Mouse (Mus musculus) lung, embryonic 14.5 days (tissue): ENCODE measurements at regions not wholly inside any gene's neighbourhood (a gene's known extent, or its start where the extent isn't known, plus 50 kb on each side); places are given as distances from the start of the nearest gene placed in this dataset.

Experiments used
- ATAC-seq: fragments of 200-750 bp; cut with Nextera tagmentation; 2 replicates; pipeline ENCODE4 v1.8.0; 2017; ENCODE audit warnings: mild to moderate bottlenecking, moderate TSS enrichment, moderate library complexity; ENCODE audit not compliant: insufficient read depth
- DNase-seq: peaks from one replicate; pipeline ENCODE4 v3.0.0-alpha.2; 2015
- H3K27ac ChIP-seq: fragments of 300-500 bp; sonication (generic); 2 replicates; pipeline ENCODE4 v1.5.1; 2014; ENCODE audit warnings: low read depth, mild to moderate bottlenecking, moderate library complexity
- H3K27me3 ChIP-seq: fragments of 300-500 bp; sonication (generic); 2 replicates; pipeline ENCODE4 v1.6.1; 2014; ENCODE audit warnings: low read length, control low read depth; ENCODE audit not compliant: insufficient read depth
- H3K36me3 ChIP-seq: fragments of 300-500 bp; sonication (generic); 2 replicates; pipeline ENCODE4 v1.6.1; 2014; ENCODE audit warnings: control low read depth; ENCODE audit not compliant: insufficient read depth
- H3K4me1 ChIP-seq: fragments of 300-500 bp; sonication (generic); 2 replicates; pipeline ENCODE4 v1.6.1; 2014; ENCODE audit warnings: antibody characterized with exemption, control low read depth; ENCODE audit not compliant: insufficient read depth
- H3K4me2 ChIP-seq: fragments of 300-500 bp; sonication (generic); 2 replicates; pipeline ENCODE4 v1.6.1; 2014; ENCODE audit warnings: mild to moderate bottlenecking
- H3K4me3 ChIP-seq: fragments of 300-500 bp; sonication (generic); 2 replicates; pipeline ENCODE4 v1.5.1; 2014; ENCODE audit warnings: low read depth, low read length
- H3K9ac ChIP-seq: fragments of 300-500 bp; sonication (generic); 2 replicates; pipeline ENCODE4 v1.6.1; 2014
- H3K9me3 ChIP-seq: fragments of 300-500 bp; sonication (generic); 2 replicates; pipeline ENCODE4 v1.6.1; 2016; ENCODE audit warnings: low read depth, low read length, control low read depth
- CTCF ChIP-seq: IDR thresholded peaks from 2 replicates; pipeline ENCODE4 v1.5.1; 2016; ENCODE audit warnings: antibody characterized with exemption, low read depth
- WGBS: fragments of 180-500 bp; shearing (Covaris S2); extraction: QIAGEN DNeasy Blood & Tissue Kit; methylation state at CpG from one replicate; pipeline ENCODE4 v1.1.7; 2014; 5-methylcytosine and 5-hydroxymethylcytosine counted together

- Histone ChIP-seq H3K4me3 (no peak overlapping the region), H3K27ac (peak overlapping the region; percentile 86), H3K4me2 (no peak overlapping the region), H3K9ac (no peak overlapping the region), H3K36me3 (no peaks in the 10 kb centered on the region), H3K4me1 (peaks cover 15% of the 10 kb centered on the region), H3K27me3 (no peaks in the 10 kb centered on the region), H3K9me3 (no peaks in the 10 kb centered on the region; the same call in 1 of the 2 replicates)
- 59% methylated on average over 6 of the region's 6 CpGs for WGBS
- TF ChIP-seq CTCF: no peak
- no peak; the same call in none of the 2 replicates for ATAC-seq
- no peak for DNase-seq
These were observed 50.8 kb upstream of the Zfr start for GRCm38 (mm10) chr15:12066857-12067211.

- H3K27ac ChIP-seq: peak overlapping the region; percentile 86
- 47% methylated on average over 14 of the region's 14 CpGs for WGBS
- H3K27me3 ChIP-seq: no peaks in the 10 kb centered on the region
- no peaks in the 10 kb centered on the region for H3K36me3 ChIP-seq
- DNase-seq: peak; percentile 80
- no peak overlapping the region for H3K4me3 ChIP-seq
- H3K4me2 ChIP-seq: no peak overlapping the region
- no peaks in the 10 kb centered on the region; the same call in 1 of the 2 replicates for H3K9me3 ChIP-seq
- ATAC-seq: peak; percentile 48; the same call in 1 of the 2 replicates
- H3K9ac ChIP-seq: no peak overlapping the region
- TF ChIP-seq CTCF: no peak
- peaks cover 15% of the 10 kb centered on the region for H3K4me1 ChIP-seq
These were observed 51.3 kb upstream of the Zfr start for GRCm38 (mm10) chr15:12066176-12066856.

GRCm38 (mm10) chr15:12054870-12055269, 58.1 kb upstream of the Sub1 start:
- Histone ChIP-seq H3K4me1 (no peaks in the 10 kb centered on the region), H3K4me2 (no peak overlapping the region), H3K27me3 (no peaks in the 10 kb centered on the region), H3K4me3 (no peak overlapping the region), H3K27ac (no peak overlapping the region), H3K36me3 (no peaks in the 10 kb centered on the region), H3K9ac (no peak overlapping the region), H3K9me3 (no peaks in the 10 kb centered on the region)
- 46% methylated on average over 3 of the region's 3 CpGs for WGBS
- DNase-seq (peak; percentile 73), ATAC-seq (no peak)
- TF ChIP-seq CTCF: no peak

- DNase-seq: no peak
- H3K9me3 ChIP-seq: no peaks in the 10 kb centered on the region
- H3K27me3 ChIP-seq: no peaks in the 10 kb centered on the region
- H3K4me1 ChIP-seq: no peaks in the 10 kb centered on the region
- no peak overlapping the region for H3K4me3 ChIP-seq
- H3K27ac ChIP-seq: no peak overlapping the region
- no peak overlapping the region for H3K9ac ChIP-seq
- H3K36me3 ChIP-seq: no peaks in the 10 kb centered on the region
- 83% methylated on average over 7 of the region's 7 CpGs for WGBS
- ATAC-seq: no peak
- no peak overlapping the region for H3K4me2 ChIP-seq
- no peak for TF ChIP-seq CTCF
These were observed 56.8 kb upstream of the Sub1 start for GRCm38 (mm10) chr15:12053610-12054009.

GRCm38 (mm10) chr15:12048965-12049364, 52.2 kb upstream of the Sub1 start:
- Histone ChIP-seq H3K36me3 (no peaks in the 10 kb centered on the region), H3K27me3 (no peaks in the 10 kb centered on the region), H3K4me2 (no peak overlapping the region), H3K4me1 (no peaks in the 10 kb centered on the region), H3K9me3 (no peaks in the 10 kb centered on the region), H3K9ac (no peak overlapping the region), H3K27ac (no peak overlapping the region), H3K4me3 (no peak overlapping the region)
- 79% methylated on average over 10 of the region's 10 CpGs for WGBS
- no peak for TF ChIP-seq CTCF
- DNase-seq (no peak), ATAC-seq (no peak)

DNA sequence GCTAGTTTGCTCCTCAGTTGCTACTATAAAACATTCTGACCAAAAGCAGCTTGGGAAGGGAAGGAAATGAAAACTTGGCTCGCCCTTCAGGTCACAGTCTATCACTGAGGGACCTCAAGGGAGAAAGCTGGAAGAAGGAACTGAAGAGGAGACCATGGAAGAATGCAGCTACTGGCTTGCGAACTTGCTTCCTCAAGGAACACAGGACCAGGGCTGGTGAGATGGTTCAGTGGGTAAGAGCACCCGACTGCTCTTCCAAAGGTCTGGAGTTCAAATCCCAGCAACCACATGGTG, 51.4 kb upstream of the Sub1 start:
- WGBS: 83% methylated on average over 3 of the region's 3 CpGs
- no peak for TF ChIP-seq CTCF
- Histone ChIP-seq H3K4me1 (no peaks in the 10 kb centered on the region), H3K27me3 (no peaks in the 10 kb centered on the region), H3K36me3 (no peaks in the 10 kb centered on the region), H3K9ac (no peak overlapping the region), H3K4me3 (no peak overlapping the region), H3K9me3 (no peaks in the 10 kb centered on the region), H3K4me2 (no peak overlapping the region), H3K27ac (no peak overlapping the region)
- no peak for ATAC-seq
- DNase-seq: no peak

DNA sequence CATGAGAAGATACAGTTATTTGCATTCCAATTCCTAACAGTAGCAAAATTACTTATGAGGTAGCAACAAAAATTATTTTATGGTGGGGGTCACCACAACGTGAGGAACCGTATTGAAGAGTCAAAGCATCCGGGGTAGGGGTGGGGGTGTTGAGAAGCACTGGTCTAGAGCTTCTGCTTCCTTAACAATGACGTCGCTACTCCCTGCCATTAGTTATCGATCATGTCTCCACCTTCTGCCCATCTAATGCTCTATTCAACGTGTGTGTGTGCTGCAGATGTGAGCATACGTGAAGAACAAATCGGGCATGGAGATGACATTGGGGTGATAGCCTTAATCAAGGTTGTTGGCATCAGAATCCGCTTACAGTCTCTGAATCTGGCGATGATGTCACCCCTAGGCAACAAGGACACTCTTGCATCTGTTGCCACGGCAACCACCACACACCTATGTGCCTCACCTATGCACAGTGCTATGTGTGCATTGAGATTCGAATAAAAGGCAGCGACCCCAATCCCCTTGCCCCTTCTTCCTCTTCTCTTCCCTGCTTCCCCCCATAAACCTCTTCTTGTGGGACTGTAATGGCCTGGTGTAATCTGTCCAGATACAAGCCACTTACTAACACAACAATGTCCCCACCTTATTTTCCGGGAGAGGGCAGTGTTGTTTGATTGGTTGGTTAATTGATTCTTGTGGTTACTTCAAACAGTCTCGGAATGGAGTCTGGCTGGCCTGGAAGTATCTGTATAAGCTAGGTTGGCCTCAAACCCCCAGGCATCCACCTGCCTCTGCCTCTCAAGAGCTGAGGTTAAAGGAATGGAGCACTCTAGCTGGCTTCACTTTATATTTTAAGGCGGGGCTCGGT, 50.8 kb upstream of the Sub1 start:
- no peaks in the 10 kb centered on the region for H3K36me3 ChIP-seq
- H3K4me3 ChIP-seq: no peak overlapping the region
- no peak overlapping the region for H3K4me2 ChIP-seq
- no peak overlapping the region for H3K9ac ChIP-seq
- DNase-seq (peak; percentile 29), ATAC-seq (no peak)
- H3K27ac ChIP-seq: no peak overlapping the region
- H3K9me3 ChIP-seq: no peaks in the 10 kb centered on the region
- 83% methylated on average over 18 of the region's 18 CpGs for WGBS
- H3K4me1 ChIP-seq: no peaks in the 10 kb centered on the region
- no peaks in the 10 kb centered on the region for H3K27me3 ChIP-seq
- no peak for TF ChIP-seq CTCF
